Mouse (Mus musculus) mesoderm, embryonic 11.5 days (tissue): ENCODE results near the gene Flt1.

Experiments used
- DNase-seq: peaks from one replicate; pipeline ENCODE4 v3.0.0-alpha.2; 2012; ENCODE audit warnings: low read depth, low spot score

Flt1 gene

GRCm38 (mm10) chr5:147724945-147725830, 623 bp downstream of the Flt1 start:
- no peak for DNase-seq

GRCm38 (mm10) chr5:147724391-147724790, 1.4 kb downstream of the Flt1 start:
- DNase-seq, result no peak

- no peak for DNase-seq
These were observed 2.0 kb downstream of the Flt1 start for GRCm38 (mm10) chr5:147723811-147724210.

GRCm38 (mm10) chr5:147721438-147721837, 4.4 kb downstream of the Flt1 start:
- no peak for DNase-seq

GRCm38 (mm10) chr5:147718335-147718734, 7.5 kb downstream of the Flt1 start:
- no peak for DNase-seq

- DNase-seq, result no peak
These were observed 9.1 kb downstream of the Flt1 start for GRCm38 (mm10) chr5:147716697-147717217.

GRCm38 (mm10) chr5:147716276-147716675, 9.5 kb downstream of the Flt1 start:
- DNase-seq, result no peak

GRCm38 (mm10) chr5:147715391-147715790, 10.4 kb downstream of the Flt1 start:
- no peak for DNase-seq

- DNase-seq, result no peak
These were observed 17.3 kb downstream of the Flt1 start for GRCm38 (mm10) chr5:147708500-147708899.

- DNase-seq, result no peak
These were observed 18.3 kb downstream of the Flt1 start for GRCm38 (mm10) chr5:147707479-147707878.

GRCm38 (mm10) chr5:147704890-147705289, 20.9 kb downstream of the Flt1 start:
- no peak for DNase-seq

GRCm38 (mm10) chr5:147702423-147702822, 23.4 kb downstream of the Flt1 start:
- DNase-seq, result no peak

GRCm38 (mm10) chr5:147701024-147701423, 24.8 kb downstream of the Flt1 start:
- DNase-seq, result no peak

GRCm38 (mm10) chr5:147698044-147698443, 27.8 kb downstream of the Flt1 start:
- no peak for DNase-seq

GRCm38 (mm10) chr5:147697165-147697564, 28.6 kb downstream of the Flt1 start:
- DNase-seq, result no peak

- no peak for DNase-seq
These were observed 33.2 kb downstream of the Flt1 start for GRCm38 (mm10) chr5:147692622-147693021.

GRCm38 (mm10) chr5:147683707-147684323, 42.0 kb downstream of the Flt1 start:
- DNase-seq, result no peak

- DNase-seq, result no peak
These were observed 44.6 kb downstream of the Flt1 start for GRCm38 (mm10) chr5:147681224-147681623.

- DNase-seq, result no peak
These were observed 45.1 kb downstream of the Flt1 start for GRCm38 (mm10) chr5:147680711-147681110.

GRCm38 (mm10) chr5:147679316-147679715, 46.5 kb downstream of the Flt1 start:
- no peak for DNase-seq

GRCm38 (mm10) chr5:147675791-147676190, 50.0 kb downstream of the Flt1 start:
- DNase-seq, result no peak

GRCm38 (mm10) chr5:147671765-147672424, 53.9 kb downstream of the Flt1 start:
- no peak for DNase-seq
